22 mouse cellular contexts compared by ENCODE assay signal in genomic region chr9:71798176-71798575, GRCm38 (mm10). TPM values are rescaled to one million over a fixed set of nuclear protein-coding genes. Genes with fewer than 3 reads are reported as not detected.
DNase-seq lines count a peak whose midpoint lies in the region; ATAC-seq and TF ChIP-seq lines count a peak whose summit lies in the region.
"Had no signal": no experiment of that assay in that cellular context is flagged by ENCODE, and none has a peak within 500 bp of the region (broad histone marks: within the 10 kb centered on the region; RNA-seq: fewer than 3 reads in every experiment).

No protein-coding gene starts in this region.

- no peaks in the 10 kb centered on the region for H3K27me3 ChIP-seq in kidney, adult 2 months (replicated peaks; ENCODE audit: control insufficient read depth, insufficient read depth, low read length)
- no peaks in the 10 kb centered on the region for H3K27me3 ChIP-seq in kidney, embryonic 14.5 days (ENCODE audit: control insufficient read depth, insufficient read depth, low read length)
- H3K27me3 ChIP-seq: embryonic facial prominence, embryonic 13.5 days; forebrain, embryonic 15.5 days; hindbrain, embryonic 12.5 days had no signal

- TF ChIP-seq POLR2A in kidney, adult 2 months (IDR thresholded peaks at IDR 0.05; ENCODE audit: low read depth, low read length): no peak

- no peak overlapping the region for H3K9ac ChIP-seq in kidney, embryonic 14.5 days (ENCODE audit: low read depth, low read length)
- H3K9ac ChIP-seq: embryonic facial prominence, embryonic 13.5 days; forebrain, embryonic 15.5 days; heart, embryonic 15.5 days; hindbrain, embryonic 12.5 days had no signal

- no peak for ATAC-seq in kidney, embryonic 14.5 days (ENCODE audit: low FRiP score, low TSS enrichment)
- ATAC-seq: activated CD4-positive, CD25-positive, alpha-beta regulatory T cell, adult 4 months; forebrain, embryonic 15.5 days; hindbrain, postnatal 0 days had no signal

- peaks cover 5% of the 10 kb centered on the region for H3K4me1 ChIP-seq in kidney, adult 2 months (ENCODE audit: control insufficient read depth, insufficient read depth, low read length)
- no peaks in the 10 kb centered on the region for H3K4me1 ChIP-seq in kidney, embryonic 14.5 days (ENCODE audit: control insufficient read depth, insufficient read depth, low read length)
- H3K4me1 ChIP-seq: forebrain, embryonic 15.5 days; hindbrain, embryonic 12.5 days had no signal

- WGBS in kidney, adult 2 months: 63% methylated on average over 5 of the region's 5 CpGs
- 82% methylated on average over 5 of the region's 5 CpGs for WGBS in kidney, embryonic 14.5 days

- no peaks in the 10 kb centered on the region for H3K36me3 ChIP-seq in kidney, adult 2 months (ENCODE audit: control insufficient read depth, insufficient read depth, low read length)
- H3K36me3 ChIP-seq in kidney, embryonic 14.5 days (ENCODE audit: control insufficient read depth, insufficient read depth, low read length): no peaks in the 10 kb centered on the region
- H3K36me3 ChIP-seq: embryonic facial prominence, embryonic 13.5 days; forebrain, embryonic 15.5 days; heart, embryonic 15.5 days; hindbrain, embryonic 12.5 days had no signal

- no peak for TF ChIP-seq CTCF in kidney, adult 2 months (conservative IDR thresholded peaks at IDR 0.05; ENCODE audit: insufficient read depth, insufficient read length, low read depth, low read length)

- peak overlapping the region; percentile 85 for H3K27ac ChIP-seq in kidney, adult 2 months (ENCODE audit: insufficient read depth, low read depth, low read length)
- H3K27ac ChIP-seq in kidney, embryonic 14.5 days (ENCODE audit: low read depth, low read length): no peak overlapping the region
- H3K27ac ChIP-seq: embryonic facial prominence, embryonic 13.5 days; forebrain, embryonic 15.5 days; heart, adult 2 months; heart, embryonic 15.5 days; hindbrain, embryonic 12.5 days; hindbrain, postnatal 0 days had no signal

- no peak overlapping the region for H3K4me2 ChIP-seq in kidney, embryonic 14.5 days (replicated peaks; ENCODE audit: low read depth, low read length)
- H3K4me2 ChIP-seq: embryonic facial prominence, embryonic 13.5 days; forebrain, embryonic 15.5 days; heart, embryonic 11.5 days; heart, embryonic 15.5 days; hindbrain, embryonic 12.5 days had no signal

- H3K9me3 ChIP-seq in kidney, embryonic 14.5 days (ENCODE audit: control insufficient read depth, low read length): no peaks in the 10 kb centered on the region
- H3K9me3 ChIP-seq: embryonic facial prominence, embryonic 13.5 days; forebrain, embryonic 15.5 days; heart, embryonic 15.5 days; hindbrain, embryonic 12.5 days had no signal

- no peak overlapping the region for H3K4me3 ChIP-seq in kidney, adult 2 months (ENCODE audit: insufficient read depth, low read depth, low read length)
- no peak overlapping the region for H3K4me3 ChIP-seq in kidney, embryonic 14.5 days (ENCODE audit: low read length)
- H3K4me3 ChIP-seq: embryonic facial prominence, embryonic 13.5 days; erythroblast, embryonic 14.5 days; forebrain, embryonic 15.5 days; heart, adult 2 months; heart, embryonic 15.5 days; hindbrain, embryonic 12.5 days had no signal

- peak; percentile 40 to 45 for DNase-seq in cerebellum, postnatal 14 days
- DNase-seq in cerebellum, postnatal 25 days: no peak
- peak; percentile 25 for DNase-seq in kidney, adult 2 months
- peak; percentile 36 for DNase-seq in 3134 (ENCODE audit: extremely low read depth, insufficient read length, low spot score)
- DNase-seq in NIH3T3 (ENCODE audit: low read depth): peak; percentile 77
- DNase-seq in right cerebral cortex, postnatal 10 days (ENCODE audit: low spot score in 2 of 2): no peak
- no peak for DNase-seq in layer of hippocampus, adult 9-11 months
- DNase-seq: adrenal gland, postnatal 14 days; cerebellum, adult 11-12 months; cerebellum, adult 9-10 months; gastrocnemius, postnatal 10 days; heart, adult 2 months; kidney, adult 11 months had no signal

RNA-seq across cellular contexts. Expression of gene Cgnl1, which starts 26.8 kb away (rescaled TPM):
- 86.3 and 105 TPM in 2 replicates for polyA plus RNA-seq in kidney, adult 2 months (2012; rRNA removed)
- polyA plus RNA-seq in kidney, embryonic 14.5 days (2014; fragmentation: Nextera tagmentation; extraction: Ambion mirVana): 19.3 and 24.2 TPM in 2 replicates
- polyA plus RNA-seq: activated CD4-positive, CD25-positive, alpha-beta regulatory T cell, adult 4 months; erythroblast, embryonic 14.5 days had no signal

Comparison
In these comparisons a context has a peak if more than half of its experiments do, and no peak if none do; other contexts are left out.
1. DNase-seq: peak in cerebellum, postnatal 14 days (2 of 2), kidney, adult 2 months (single experiment), 3134 (single experiment) and NIH3T3 (single experiment); none in cerebellum, postnatal 25 days (0 of 2), right cerebral cortex, postnatal 10 days (0 of 2) and layer of hippocampus, adult 9-11 months (single experiment).